Mouse (Mus musculus): Measurements from ENCODE around the gene Racgap1.

Racgap1 gene

DNA sequence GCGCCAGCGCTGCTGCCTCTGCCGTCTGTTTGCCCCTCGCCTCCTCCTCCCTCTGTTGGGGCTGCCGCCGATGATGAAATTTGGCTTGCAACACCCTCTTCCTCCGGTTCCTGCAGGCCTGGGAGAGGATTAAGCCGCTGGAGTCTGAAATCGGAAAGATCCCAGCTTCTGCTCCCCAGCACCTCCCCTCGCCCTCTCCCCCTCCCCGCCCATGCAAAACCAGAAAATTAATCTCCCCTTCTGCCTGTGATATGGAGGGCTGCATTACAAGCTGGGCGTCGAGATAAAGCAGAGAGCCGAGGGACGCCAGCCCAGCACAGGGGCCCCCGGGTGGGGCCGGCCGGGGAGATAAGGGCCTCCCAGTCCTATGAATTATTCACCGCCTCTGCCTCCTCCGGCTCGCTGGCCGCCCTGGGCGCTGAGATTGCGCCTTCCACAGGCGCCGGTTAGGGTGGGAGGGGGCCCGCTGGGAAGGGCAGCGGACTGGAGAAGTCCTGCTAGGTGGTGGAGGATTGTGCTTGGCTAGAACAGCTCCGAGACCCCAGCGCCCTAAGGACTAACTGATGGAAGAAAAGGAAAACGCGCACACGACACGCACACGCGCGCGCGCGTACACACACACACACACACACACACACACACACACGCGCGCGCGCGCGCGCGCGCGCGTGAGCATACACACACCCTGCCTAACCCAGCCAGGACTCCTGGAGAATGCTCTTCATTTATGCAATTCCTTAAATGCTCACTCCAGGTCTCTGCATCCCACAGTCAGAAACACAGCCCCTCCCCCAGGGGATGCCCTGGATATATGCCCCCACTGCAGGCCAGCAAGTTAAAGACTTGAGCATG lies 13.4 kb upstream of the Racgap1 start:
- peak in 1 of 2 experiments; percentile 57 for DNase-seq (ENCODE audit: low spot score in 2 of 2)

DNA sequence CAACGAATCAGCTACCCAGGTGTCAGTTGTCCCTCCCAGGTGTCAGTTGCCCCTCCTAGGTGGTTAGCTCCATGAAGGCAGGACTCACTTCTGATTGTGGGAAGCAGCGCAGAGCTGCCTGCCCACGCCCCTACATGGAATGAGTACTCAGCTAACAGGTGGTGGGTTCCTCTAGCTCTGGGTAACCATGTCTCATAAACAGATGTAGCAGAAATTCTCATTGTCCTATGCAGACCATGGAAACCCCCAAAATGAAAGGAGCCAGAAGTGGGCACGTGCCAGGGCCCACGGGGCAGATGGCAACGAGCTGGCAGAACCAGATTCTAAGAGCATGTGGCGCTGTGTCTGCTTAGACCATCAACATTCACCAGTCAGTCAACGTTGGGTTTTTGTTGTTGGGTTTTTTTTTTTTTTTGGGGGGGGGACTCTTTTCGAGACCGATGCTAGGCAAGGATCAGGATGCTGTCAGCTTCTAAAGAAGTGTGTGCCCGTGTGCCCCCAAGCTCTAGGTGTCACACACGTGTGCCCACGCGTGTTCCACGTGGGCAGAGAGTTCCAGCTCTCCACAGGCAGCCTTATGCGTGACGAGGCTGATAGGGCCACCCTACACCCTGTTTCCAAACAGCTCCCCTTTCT lies 12.6 kb upstream of the Racgap1 start:
- DNase-seq (ENCODE audit: low spot score in 2 of 2), result peak in 1 of 2 experiments; percentile 69

DNA sequence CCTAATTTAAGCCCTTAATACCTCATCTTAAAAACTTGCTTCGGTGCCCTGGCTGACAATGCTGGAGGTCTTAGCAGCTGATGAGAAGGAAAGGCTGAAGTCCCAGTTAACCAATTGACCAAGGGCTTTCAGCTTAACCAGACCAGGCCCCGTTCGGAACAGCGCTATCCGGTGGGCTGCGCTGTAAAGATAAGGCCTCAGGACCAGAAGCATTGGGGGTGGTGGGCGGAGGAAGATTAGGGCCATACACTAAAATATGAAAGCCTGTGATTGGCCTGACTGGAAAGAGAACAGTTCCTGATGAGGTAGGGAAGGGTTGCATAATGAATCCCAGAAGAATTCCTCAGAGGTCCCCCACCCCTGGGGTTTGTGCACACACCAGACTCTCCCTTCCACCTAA lies 10.9 kb upstream of the Racgap1 start:
- DNase-seq (ENCODE audit: low spot score in 2 of 2), result no peak

DNA sequence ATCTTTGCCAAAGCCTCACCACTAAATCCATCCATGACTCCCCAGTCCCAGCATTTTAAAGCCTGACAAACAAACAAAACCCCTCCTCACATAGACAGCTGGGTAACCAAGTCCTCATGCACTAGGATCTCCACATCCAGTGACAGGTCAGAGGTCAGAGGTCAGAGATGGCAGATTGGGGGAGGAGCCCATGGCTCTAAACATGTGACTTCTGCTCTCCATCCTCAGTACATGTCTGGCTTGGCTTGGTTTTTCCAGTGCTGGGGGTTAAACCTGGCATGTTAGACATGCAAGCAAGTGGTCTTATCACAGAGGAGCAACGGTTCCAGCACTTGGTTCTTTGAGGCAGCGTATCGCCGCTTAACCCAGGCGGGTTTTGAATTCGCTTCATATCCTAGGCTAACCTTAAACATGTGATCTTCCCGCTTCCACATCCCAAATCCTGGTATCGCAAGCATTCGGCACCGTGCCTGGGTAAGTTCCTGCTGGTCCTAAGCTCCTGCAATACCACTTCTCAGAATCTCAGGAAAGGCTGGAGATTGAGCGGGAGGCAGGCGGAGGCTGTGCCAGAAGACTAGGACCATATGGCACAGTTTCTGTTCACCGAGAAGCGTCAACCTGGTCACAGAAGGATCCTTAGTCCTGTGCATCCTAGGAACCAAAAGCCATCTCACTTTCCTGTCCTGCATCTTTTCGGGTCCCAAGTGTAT lies 9.8 kb upstream of the Racgap1 start:
- no peak for DNase-seq (ENCODE audit: low spot score in 2 of 2)

DNA sequence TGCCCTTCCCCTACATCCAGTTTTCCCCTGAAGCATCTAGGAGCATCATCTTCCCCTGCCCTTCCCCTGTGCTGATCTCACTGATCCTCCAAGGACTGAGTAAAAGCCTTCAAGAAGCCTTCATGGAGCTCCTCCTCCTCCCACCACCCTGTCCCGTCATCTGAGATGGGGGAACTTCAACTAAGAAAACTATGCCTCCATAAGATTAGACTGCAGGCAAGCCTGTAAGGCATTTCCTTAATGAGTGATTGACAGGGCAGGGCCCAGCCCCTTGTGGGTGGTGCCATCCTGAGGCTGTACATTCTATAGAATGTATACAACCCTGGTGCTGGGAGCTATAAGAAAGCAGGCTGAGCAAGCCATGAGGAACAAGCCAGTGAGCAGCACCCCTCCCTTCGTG lies 7.0 kb upstream of the Racgap1 start:
- no peak for DNase-seq (ENCODE audit: low spot score in 2 of 2)

DNA sequence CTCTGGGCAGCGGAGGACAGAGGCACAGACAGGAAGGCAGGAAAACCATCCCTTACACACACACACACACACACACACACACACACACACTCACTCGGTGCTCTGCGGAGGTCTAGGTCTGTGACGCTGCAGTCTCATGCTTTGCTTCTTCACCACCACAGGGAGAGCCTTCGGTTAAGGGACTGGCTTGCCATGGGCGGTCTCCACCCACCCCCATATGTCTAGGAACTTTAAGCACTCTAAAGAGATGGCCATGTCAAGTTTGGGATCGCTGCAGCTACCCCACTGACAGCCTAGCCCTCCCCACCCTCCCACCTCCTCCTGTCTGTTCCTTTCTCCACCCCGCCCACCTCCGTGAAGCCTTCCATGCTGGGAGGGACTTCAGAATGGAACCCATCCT lies 4.5 kb upstream of the Racgap1 start:
- DNase-seq (ENCODE audit: low spot score in 2 of 2), result no peak

DNA sequence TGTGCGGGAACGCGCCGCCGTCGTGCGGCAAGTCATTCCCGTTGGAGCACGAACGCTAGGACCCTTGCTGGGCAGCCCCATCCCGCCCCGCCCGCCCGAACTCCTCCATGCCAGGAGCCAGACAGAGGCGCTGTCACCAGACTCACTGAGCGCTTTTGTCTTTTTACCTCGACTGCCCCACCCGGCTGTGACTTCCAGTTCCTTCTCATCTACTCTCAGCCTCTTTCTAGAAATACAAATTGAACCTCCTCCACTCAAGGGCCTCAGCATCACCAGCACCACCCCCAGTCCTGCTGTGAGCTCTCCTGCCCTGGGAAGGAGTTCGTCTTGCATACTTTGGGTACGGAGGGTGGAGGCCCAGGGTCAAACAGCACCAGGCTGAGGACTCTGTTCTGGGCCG lies 2.4 kb upstream of the Racgap1 start:
- DNase-seq (ENCODE audit: low spot score in 2 of 2), result no peak

DNA sequence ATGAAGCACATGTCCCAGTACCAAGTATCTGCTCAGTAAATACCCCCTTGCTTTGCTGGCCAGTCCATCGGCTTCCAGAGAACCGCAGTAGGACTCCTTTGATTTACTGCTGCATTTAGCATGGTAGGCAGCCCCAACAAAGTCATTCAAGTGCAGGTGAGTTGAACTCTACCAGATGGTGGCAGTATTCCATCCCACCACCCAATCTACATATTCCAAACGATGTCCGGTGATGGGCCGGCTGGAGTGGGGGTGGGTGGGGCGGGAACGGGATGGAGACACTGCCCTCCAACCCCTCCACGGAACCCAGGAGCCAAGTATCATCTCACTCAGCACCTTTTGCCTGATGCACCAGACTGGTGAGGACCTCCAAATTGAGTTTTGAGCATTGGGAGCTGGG lies 1.8 kb upstream of the Racgap1 start:
- DNase-seq (ENCODE audit: low spot score in 2 of 2), result no peak

DNA sequence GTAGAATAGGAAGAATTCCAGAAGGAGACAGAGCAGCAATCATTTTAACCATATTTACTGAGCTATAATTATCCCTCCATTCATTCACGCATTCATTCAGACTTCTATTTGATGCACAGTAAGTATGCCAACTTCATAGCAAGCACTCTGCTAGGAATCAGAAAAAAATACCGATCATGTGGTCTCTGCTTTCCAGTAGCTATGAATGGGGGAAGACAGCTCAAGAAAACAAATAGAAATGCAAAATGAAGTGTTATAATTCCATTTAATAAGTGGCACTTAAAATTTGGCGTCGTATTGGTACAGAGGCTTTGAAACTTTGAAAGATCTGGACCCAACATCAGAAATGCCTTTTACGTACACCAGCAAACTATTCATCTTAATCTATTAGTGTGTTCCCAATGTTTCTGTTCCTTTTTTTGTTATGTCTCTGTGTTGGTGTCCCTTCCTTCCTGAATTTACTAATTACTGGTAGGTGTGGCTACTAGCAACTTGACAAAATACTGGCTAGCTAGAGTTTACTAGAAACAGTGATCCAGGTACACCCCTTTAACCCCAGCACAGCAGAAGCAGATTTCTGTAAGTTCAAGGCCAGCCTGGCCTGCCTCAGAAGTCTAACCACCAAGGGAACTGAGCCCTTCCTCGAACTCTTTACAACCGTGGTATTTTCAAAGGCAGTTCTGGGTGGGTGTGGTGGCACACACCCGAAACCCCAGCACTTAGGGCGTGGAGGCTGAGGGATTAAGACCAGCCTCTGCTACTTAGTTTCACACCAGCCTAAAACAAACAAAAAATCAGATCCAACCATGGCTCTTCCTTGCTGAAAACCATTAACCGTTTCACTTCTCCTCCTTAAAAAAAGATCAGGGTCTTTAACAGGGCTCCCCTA lies 772 bp upstream of the Racgap1 start:
- DNase-seq (ENCODE audit: low spot score in 2 of 2), result no peak

DNA sequence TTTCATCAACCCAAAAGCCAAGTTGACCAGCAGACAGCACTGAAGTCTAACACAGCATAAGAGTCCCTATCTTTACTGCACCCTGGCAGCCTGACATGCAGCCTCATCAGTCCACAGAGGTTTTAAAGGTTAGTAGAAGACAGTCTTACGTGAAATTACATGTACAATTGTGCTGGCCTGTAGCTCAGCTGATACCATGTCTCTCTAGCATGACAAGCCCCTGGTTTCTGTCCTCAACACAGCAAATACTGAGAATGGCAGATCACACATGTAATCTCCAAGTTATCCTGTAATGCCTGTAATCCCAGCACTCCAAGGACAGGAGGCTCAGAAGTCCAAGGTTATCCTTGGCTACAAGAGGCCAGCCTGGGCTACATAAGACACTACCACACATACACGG lies 1.2 kb downstream of the Racgap1 start:
- DNase-seq (ENCODE audit: low spot score in 2 of 2), result no peak

DNA sequence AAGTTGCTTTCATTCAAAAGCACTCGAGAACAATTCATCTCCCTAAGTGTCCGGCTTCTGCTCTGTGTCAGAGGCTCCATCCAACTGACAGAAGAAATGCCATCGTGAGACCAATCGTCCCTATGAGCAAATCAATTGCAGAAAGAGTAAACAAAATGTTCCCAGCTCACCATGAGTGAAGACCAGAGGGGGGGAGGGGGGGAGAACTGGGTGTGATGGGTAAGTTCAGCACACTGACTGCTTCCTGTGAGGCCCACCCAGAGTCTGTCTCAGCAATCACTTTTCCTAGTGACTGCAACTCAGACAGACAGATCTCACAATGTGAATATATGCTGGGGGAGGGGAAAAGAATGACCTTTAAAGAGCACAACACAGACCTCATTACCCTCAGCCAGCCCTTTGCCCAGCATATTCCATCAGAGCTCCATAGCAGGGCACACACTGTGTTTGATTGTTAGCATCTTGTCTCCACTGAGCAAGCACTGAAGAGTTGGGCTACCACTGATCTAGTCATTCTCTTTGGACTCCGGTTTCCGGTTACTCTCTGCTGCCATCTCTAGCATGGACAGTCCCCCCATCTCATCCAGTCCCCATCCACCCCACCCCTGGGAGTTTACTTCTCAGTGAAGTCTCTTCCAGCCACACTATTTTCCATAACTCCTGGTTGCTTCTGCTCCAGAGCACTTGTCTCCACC lies 2.2 kb downstream of the Racgap1 start:
- no peak for DNase-seq (ENCODE audit: low spot score in 2 of 2)

DNA sequence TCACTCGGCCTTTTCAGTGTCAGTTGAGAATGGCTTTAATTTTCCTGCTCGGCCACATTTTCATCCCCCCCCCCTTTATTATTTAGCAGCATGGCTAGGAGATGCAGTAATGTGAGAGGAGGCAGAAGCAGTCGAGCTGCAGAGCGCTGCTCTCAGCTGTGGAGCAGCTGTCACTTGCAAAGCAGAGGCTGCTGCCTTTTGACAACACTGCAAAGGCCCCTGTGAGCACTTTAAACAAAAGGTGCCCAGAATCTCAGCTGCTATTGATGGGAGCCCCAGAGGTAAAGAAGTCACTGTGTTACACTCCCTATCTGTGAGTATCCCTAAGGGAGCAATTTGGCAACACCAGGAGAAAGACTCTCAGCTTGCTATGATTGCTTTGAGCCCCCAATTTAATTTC lies 3.1 kb downstream of the Racgap1 start:
- DNase-seq (ENCODE audit: low spot score in 2 of 2), result no peak

DNA sequence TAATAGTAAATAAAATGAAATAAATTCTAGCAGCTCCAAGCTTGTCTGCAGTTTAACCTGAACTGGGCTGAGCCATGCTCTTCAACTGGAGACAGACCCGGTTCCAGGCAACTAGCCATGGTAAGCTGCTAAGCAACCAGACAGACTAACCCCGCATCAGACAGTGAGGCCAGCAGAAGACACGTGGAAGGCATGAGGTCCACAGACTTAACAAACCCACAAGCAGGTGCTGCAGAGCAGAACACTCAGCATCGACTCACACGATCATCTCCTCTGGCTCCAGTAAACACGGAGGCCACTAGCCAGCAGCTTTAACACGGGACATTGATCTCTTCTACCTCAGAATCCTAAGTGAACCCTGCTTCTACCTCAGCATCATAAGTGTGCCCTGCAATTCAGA lies 6.7 kb downstream of the Racgap1 start:
- DNase-seq (ENCODE audit: low spot score in 2 of 2), result no peak

DNA sequence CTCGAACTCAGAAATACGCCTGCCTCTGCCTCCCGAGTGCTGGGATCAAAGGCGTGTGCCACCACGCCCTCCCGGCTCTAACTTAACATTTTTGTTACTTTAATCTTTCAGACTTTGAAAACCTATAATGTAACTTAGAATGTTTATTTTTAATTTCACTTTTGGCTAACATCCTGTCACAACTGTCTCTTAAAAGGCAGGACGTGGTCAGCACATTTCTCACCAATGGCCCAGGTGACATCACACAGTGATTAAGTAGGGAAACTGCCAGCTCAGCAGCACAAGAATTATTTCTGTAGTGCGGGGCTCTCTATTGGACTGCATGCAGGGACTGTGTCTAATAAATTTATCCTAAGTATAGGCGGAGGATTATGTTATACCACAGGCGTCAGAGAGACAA lies 7.6 kb downstream of the Racgap1 start:
- DNase-seq (ENCODE audit: low spot score in 2 of 2), result no peak

DNA sequence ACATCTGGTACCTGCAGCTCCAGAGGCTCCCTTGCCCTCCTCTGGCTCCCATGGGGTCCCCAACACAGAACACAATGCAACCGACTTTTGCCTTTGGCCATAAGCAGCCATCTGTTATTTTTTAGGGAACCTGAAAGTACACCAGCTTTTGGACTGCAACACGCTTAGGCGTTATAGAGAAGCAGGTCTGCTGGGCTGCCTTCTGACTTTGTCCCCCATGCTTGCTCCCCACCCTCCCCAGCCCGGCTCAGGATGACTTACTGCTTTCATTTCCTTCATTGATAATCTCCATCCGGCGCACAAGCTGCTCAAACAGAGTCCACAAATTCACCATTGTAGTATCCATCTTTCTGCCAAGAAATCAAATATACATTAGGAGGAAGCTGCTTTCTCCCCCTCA lies 8.8 kb downstream of the Racgap1 start:
- no peak for DNase-seq (ENCODE audit: low spot score in 2 of 2)

DNA sequence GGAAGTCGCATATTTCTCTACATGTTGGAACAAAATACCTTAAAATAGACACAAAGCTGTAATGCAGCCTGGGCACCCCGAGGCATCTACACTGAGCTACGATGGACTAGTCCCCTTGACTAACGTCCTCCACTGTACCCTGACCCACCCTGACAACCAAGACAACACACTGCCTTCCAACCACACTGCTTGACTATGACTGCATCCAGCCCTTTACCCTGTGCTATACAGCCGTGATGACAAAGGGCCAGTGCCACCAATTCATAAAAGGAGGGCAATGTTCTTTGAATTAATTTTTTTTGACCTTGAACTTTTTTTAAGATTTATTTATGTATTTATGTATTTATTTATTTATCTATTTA lies 13.4 kb downstream of the Racgap1 start:
- no peak for DNase-seq (ENCODE audit: low spot score in 2 of 2)

DNA sequence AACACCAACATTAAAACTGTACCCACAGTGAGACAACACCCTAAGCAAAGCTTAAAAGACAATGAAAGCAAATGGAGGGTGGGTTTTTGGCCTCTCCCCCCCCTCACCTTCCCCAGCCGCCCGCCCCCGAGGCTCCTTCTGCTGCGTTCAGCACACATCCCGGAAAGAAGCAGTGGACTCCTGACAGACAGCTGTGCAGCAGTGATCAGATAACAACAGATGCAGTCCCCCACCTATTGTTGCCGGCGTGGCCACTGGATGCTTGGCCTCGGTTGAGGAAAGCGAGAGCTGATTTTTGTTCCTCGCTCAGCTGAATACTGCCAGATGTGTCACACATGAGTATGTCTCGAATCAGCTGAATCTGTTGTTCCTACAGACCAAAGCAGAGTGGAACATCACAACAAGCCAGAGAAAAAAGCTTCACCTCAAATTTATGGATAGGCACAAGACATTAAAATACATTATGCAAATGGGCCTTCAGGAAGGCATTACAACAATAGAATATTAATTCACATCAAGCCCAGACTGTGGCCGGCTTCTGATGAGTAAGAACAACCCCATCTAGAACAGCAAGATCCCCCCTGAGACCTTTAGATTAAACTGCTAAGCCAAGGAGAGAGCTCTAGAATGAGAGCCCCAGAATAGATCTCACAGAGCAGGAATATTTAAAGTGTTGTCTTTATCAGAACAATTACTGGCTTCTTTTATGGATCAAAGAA lies 13.9 kb downstream of the Racgap1 start:
- DNase-seq (ENCODE audit: low spot score in 2 of 2), result no peak

DNA sequence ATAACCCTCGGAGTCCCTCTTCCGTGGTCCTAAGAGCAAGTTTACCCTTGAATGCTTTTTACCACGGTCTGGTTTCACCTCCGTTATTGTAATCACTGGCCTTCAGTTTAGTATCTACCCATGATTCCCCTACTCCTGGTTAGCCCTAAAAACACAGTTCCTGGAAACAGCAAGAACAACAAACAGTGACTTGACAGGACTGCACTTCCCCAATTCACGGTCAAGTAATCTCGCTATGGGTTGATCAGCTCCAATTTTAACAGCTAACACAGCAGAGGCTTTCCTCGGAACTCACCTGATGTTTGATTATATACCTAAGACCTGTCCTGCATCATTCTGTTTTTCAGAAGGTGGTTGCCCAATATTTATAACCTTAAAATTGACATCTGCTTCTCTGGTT lies 16.8 kb downstream of the Racgap1 start:
- DNase-seq (ENCODE audit: low spot score in 2 of 2), result no peak

DNA sequence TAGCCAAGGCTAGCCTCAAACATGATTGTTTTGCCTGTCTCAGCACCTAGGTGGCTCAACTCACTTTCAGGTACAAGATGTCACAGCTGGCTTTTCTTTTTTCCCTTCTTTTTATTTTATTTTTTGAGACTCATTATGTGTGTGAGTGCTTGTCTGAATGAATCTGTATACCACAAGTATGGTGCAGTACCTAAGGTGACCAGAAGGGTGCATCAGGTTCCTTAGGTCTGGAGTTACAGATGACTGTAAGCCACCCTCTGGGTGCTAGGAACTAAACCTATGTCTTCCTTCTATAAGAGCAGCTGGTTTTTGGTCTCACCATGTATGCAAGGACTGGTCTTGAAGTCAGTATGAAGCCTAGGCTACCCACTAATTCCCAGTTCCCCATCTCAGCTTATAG lies 19.8 kb downstream of the Racgap1 start:
- no peak for DNase-seq (ENCODE audit: low spot score in 2 of 2)

DNA sequence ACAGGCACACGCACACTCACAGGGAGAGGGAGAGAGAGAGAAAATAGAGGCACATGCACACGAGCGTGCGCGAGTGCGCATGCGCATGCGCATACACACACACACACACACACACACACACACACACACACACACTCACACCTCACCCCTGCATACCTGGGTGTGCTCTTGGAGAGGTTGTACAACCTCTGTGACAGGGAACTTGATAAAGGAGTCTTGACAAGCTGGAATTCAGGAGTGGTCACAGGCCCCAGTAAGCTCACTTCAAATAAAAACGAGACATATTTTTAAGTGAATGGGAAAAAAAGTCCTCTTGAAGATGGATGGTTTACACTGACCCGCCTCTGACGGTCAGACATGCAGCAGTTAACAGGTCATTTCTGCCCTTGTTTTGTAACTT lies 29.4 kb downstream of the Racgap1 start:
- no peak for DNase-seq (ENCODE audit: low spot score in 2 of 2)

DNA sequence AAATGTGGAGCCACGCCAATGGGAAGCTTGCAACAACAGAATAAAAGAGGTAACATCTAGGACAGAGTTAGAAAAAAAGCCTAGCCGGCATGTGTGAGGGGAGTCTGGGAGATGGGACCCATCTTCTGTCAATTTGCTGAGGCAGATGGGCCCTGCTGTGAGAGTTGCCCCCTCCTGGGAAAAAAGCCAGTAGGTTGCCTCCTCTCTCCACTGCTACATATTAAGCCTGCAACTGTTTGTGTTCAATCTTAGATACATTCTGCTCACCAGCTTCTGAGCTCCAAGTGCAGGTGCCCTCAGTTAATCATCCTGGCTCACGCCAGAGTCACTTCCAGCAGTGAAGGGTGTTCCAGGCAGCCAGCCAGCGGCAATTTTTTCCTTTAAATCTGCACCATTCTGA lies 31.6 kb downstream of the Racgap1 start:
- no peak for DNase-seq (ENCODE audit: low spot score in 2 of 2)
